Mouse (Mus musculus) testis, adult 2 months (tissue): ENCODE measurements at regions not wholly inside any gene's neighbourhood (a gene's known extent, or its start where the extent isn't known, plus 50 kb on each side); places are given as distances from the start of the nearest gene placed in this dataset.

Experiments used
- CTCF ChIP-seq: fragments of 200-500 bp; IDR thresholded peaks from 2 replicates; pipeline ENCODE4 v1.5.1; 2012; ENCODE audit warnings: low read depth, mild to moderate bottlenecking, inconsistent platforms, low read length, moderate library complexity; ENCODE audit not compliant: control insufficient read depth, insufficient read depth, insufficient replicate concordance
- POLR2A ChIP-seq: fragments of 200-500 bp; IDR thresholded peaks from 2 replicates; pipeline ENCODE4 v1.6.1; 2012; ENCODE audit warnings: low read depth, mild to moderate bottlenecking, inconsistent platforms, low read length, moderate library complexity; ENCODE audit not compliant: control insufficient read depth

GRCm38 (mm10) chr1:35685651-35686050, 382.5 kb upstream of the Hs6st1 start:
- TF ChIP-seq CTCF (no peak), POLR2A (no peak)
